Mouse (Mus musculus) lung, postnatal 0 days (tissue): ENCODE measurements around the gene 2010111I01Rik. TPM values are rescaled to one million over a fixed set of nuclear protein-coding genes. Genes with fewer than 3 reads are reported as not detected.

Source experiments
- ATAC-seq: fragments of 200-750 bp; cut with Nextera tagmentation; 2 replicates; pipeline ENCODE4 v1.8.0; 2017; ENCODE audit warnings: moderate library complexity
- DNase-seq: peaks from one replicate; pipeline ENCODE4 v3.0.0-alpha.2; 2016; ENCODE audit warnings: low spot score
- H3K27ac ChIP-seq: fragments of 300-500 bp; sonication (generic); 2 replicates; pipeline ENCODE4 v1.5.1; 2014; ENCODE audit warnings: antibody characterized with exemption, mild to moderate bottlenecking, low read length, mixed read lengths
- H3K27me3 ChIP-seq: fragments of 300-500 bp; sonication (generic); replicated peaks from 2 replicates; pipeline ENCODE4 v1.6.1; 2014; ENCODE audit warnings: low read length, mixed read lengths; ENCODE audit not compliant: insufficient read depth
- H3K36me3 ChIP-seq: fragments of 300-500 bp; sonication (generic); 2 replicates; pipeline ENCODE4 v1.6.1; 2014; ENCODE audit warnings: low read length, mixed read lengths; ENCODE audit not compliant: insufficient read depth
- H3K4me1 ChIP-seq: fragments of 300-500 bp; sonication (generic); 2 replicates; pipeline ENCODE4 v1.6.1; 2014; ENCODE audit warnings: antibody characterized with exemption, low read depth, low read length, mixed read lengths; ENCODE audit not compliant: insufficient read depth
- H3K4me2 ChIP-seq: fragments of 300-500 bp; sonication (generic); replicated peaks from 2 replicates; pipeline ENCODE4 v1.6.1; 2014; ENCODE audit warnings: low read depth, mild to moderate bottlenecking, low read length, moderate library complexity, mixed read lengths
- H3K4me3 ChIP-seq: fragments of 300-500 bp; sonication (generic); 2 replicates; pipeline ENCODE4 v1.5.1; 2014; ENCODE audit warnings: low read depth, low read length
- H3K9ac ChIP-seq: fragments of 300-500 bp; sonication (generic); replicated peaks from 2 replicates; pipeline ENCODE4 v1.6.1; 2014; ENCODE audit warnings: low read depth, mild to moderate bottlenecking
- H3K9me3 ChIP-seq: fragments of 300-500 bp; sonication (generic); 2 replicates; pipeline ENCODE4 v1.6.1; 2016; ENCODE audit warnings: low read length, mixed read lengths
- CTCF ChIP-seq: IDR thresholded peaks from 2 replicates; pipeline ENCODE4 v1.5.1; 2016; ENCODE audit warnings: antibody characterized with exemption, mild to moderate bottlenecking
- EP300 ChIP-seq: IDR thresholded peaks from 2 replicates; pipeline ENCODE4 v1.6.1; 2016; ENCODE audit warnings: antibody characterized with exemption, mild to moderate bottlenecking, control low read depth
- WGBS: fragments of 180-500 bp; shearing (Covaris S2); extraction: QIAGEN DNeasy Blood & Tissue Kit; methylation state at CpG from one replicate; pipeline ENCODE4 v1.1.7; 2014; 5-methylcytosine and 5-hydroxymethylcytosine counted together
- polyA plus RNA-seq: library from polyadenylated mRNA; unstranded; fragments of >200 nt; fragmentation: Nextera tagmentation; extraction: Ambion mirVana; gene quantifications from 2 replicates; pipeline ENCODE4 v1.2.1, GENCODE M21; 2015

2010111I01Rik gene
- polyA plus RNA-seq, 1 experiment from 2014 or later, result 130 TPM

DNA sequence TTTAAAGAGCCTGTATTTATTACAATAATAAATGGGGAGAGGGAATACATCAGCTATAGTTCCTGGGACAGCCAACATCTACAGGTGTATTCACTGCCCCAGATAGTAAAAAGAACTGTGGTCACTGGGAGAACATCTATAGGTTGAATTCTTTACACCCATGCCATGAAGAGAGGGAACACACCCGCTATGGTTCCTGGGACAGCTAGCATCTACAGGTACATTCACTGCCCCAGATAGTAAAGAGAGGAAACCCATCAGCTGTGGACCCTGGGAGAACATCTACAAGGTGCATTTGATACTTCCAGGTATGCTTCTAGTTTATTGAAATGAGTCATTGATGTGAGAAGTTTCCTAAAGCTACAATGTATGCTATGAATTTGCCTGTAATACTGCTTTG is 162.8 kb downstream of the 2010111I01Rik start:
- H3K9ac ChIP-seq, result no peak overlapping the region
- H3K27me3 ChIP-seq, result no peaks in the 10 kb centered on the region
- 91% methylated on average over 1 of the region's 1 CpGs for WGBS
- no peak overlapping the region for H3K27ac ChIP-seq
- no peak overlapping the region for H3K4me3 ChIP-seq
- no peaks in the 10 kb centered on the region for H3K4me1 ChIP-seq
- H3K9me3 ChIP-seq, result peaks cover 2% of the 10 kb centered on the region; the same call in 1 of the 2 replicates
- ATAC-seq (no peak), DNase-seq (no peak)
- H3K36me3 ChIP-seq, result no peaks in the 10 kb centered on the region
- no peak overlapping the region for H3K4me2 ChIP-seq
- TF ChIP-seq EP300, result no peak
- no peak for TF ChIP-seq CTCF

DNA sequence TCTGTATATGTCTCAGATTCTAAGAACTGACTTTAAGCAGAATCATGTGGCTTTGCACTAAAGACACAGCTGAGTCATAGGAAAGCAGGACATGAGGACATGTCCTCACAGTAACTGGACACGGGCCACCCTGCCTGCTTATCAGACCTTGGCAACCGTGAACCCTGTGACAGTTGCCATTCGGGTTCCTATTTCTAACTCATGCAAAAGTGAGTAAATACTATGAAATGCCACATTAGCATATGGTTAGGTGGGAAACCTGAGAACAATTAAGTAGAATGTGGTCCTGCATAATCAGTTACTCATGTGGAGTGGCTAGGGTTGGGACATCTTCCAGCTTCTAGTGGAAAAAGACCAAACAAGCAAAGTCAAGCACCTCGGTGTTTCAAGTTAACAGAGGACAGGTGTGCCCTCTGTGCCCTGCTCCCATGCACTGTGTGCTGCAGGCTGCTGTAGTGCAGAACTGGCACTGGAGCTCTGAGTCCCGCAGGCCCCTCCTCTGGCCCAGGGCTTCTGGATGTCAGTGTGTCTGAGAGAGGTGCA is 170.3 kb downstream of the 2010111I01Rik start:
- Histone ChIP-seq H3K9ac (no peak overlapping the region), H3K27ac (no peak overlapping the region), H3K4me3 (no peak overlapping the region), H3K4me1 (0 out of 2 replicates have a peak, but pooled peaks cover 5% of the 10 kb centered on the region), H3K27me3 (no peaks in the 10 kb centered on the region), H3K9me3 (no peaks in the 10 kb centered on the region), H3K4me2 (no peak overlapping the region), H3K36me3 (no peaks in the 10 kb centered on the region)
- 63% methylated on average over 5 of the region's 5 CpGs for WGBS
- ATAC-seq (peak; percentile 80), DNase-seq (peak; percentile 62)
- no peak for TF ChIP-seq CTCF
- TF ChIP-seq EP300, result 0 out of 2 replicates have a peak, but pooled peaks have one; percentile 27

DNA sequence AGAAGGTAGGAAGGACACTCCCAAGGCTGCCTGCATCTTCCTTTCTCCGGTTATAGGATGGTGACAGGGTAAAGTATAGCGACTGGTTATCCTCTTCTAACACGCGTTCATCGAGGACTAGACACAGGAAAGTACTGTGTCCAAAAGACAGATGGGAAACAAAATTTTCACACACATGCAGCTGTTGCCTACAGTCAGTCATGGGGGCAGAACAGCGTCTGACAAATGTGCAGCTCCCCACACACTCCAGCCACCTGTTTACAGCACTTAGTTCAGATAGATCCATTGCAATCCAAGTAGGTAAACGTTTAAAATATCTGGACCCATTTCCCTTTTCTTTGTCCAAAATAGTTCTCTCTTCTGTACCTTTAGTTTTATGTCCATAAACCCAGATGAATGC is 171.3 kb downstream of the 2010111I01Rik start:
- TF ChIP-seq EP300, result no peak
- no peak for TF ChIP-seq CTCF
- 84% methylated on average over 7 of the region's 7 CpGs for WGBS

DNA sequence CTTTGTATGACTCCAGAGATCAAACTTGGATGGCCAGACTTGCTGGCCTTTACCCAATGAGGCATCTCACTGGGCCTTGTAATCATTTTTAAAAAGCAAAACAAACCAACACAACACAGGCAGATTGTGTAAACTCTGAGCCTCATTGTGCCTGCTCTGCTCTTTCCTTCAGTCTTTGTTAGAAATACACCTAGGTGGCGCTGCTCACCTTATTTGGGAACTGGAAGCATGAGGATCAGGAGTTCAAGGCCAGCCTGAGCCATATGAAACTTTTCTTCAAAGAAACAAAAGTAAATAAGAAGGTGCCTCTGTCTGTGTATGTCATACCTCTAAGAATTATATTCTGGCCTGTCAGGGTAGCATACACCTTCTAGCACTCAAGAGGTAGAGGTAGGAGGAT is 172.1 kb downstream of the 2010111I01Rik start:
- Histone ChIP-seq H3K4me3 (no peak overlapping the region), H3K4me1 (0 out of 2 replicates have a peak, but pooled peaks cover 5% of the 10 kb centered on the region), H3K9ac (no peak overlapping the region), H3K36me3 (no peaks in the 10 kb centered on the region), H3K4me2 (no peak overlapping the region), H3K27ac (no peak overlapping the region), H3K27me3 (no peaks in the 10 kb centered on the region), H3K9me3 (no peaks in the 10 kb centered on the region)
- TF ChIP-seq EP300 (no peak), CTCF (peak; percentile 58)
- DNase-seq (no peak), ATAC-seq (no peak)
- WGBS, result 76% methylated on average over 1 of the region's 1 CpGs

More for the DNA sequence above, 171.3 kb downstream of the 2010111I01Rik start:
- Histone ChIP-seq H3K36me3 (no peaks in the 10 kb centered on the region), H3K9ac (no peak overlapping the region), H3K27ac (no peak overlapping the region), H3K4me3 (no peak overlapping the region), H3K4me1 (0 out of 2 replicates have a peak, but pooled peaks cover 5% of the 10 kb centered on the region), H3K27me3 (no peaks in the 10 kb centered on the region), H3K9me3 (no peaks in the 10 kb centered on the region), H3K4me2 (no peak overlapping the region)
- DNase-seq (no peak), ATAC-seq (no peak)

DNA sequence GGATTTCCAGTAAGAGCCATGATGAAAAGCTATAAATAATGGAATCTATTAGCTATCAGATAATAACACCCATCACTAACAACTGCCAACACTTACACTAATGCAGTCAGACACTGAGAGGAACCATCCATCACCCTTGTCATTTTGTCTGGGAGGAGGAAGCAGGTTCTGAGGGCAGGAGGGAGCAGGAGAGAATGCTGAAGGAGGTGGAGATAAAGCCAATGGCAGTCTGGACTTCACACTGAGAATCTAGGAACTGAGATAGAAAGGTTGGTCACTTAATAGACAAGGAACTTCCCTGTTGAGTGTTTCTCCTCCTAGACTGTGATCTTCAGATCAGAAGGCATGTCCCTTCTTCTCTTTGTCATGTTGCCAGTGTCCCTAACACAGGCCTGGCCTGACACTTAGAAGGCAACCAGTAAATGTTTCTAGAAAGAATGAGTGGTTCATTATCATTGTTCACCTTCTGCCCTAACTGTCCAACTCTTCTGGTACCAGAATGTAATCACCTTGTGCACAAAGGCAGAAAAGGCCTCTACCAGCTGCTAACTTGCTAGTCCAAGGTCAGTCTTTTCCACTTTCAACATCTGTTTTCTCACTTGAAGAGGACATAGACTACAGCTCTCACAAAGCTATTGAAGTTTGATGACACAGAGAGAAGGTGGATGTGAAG is 173.8 kb downstream of the 2010111I01Rik start:
- no peak overlapping the region for H3K9ac ChIP-seq
- H3K4me3 ChIP-seq, result no peak overlapping the region
- no peak for DNase-seq
- no peak for ATAC-seq
- no peak overlapping the region for H3K27ac ChIP-seq
- no peaks in the 10 kb centered on the region for H3K27me3 ChIP-seq
- no peak overlapping the region for H3K4me2 ChIP-seq
- 0 out of 2 replicates have a peak, but pooled peaks cover 5% of the 10 kb centered on the region for H3K4me1 ChIP-seq
- H3K36me3 ChIP-seq, result no peaks in the 10 kb centered on the region
- H3K9me3 ChIP-seq, result no peaks in the 10 kb centered on the region
- TF ChIP-seq CTCF, result no peak
- TF ChIP-seq EP300, result no peak

DNA sequence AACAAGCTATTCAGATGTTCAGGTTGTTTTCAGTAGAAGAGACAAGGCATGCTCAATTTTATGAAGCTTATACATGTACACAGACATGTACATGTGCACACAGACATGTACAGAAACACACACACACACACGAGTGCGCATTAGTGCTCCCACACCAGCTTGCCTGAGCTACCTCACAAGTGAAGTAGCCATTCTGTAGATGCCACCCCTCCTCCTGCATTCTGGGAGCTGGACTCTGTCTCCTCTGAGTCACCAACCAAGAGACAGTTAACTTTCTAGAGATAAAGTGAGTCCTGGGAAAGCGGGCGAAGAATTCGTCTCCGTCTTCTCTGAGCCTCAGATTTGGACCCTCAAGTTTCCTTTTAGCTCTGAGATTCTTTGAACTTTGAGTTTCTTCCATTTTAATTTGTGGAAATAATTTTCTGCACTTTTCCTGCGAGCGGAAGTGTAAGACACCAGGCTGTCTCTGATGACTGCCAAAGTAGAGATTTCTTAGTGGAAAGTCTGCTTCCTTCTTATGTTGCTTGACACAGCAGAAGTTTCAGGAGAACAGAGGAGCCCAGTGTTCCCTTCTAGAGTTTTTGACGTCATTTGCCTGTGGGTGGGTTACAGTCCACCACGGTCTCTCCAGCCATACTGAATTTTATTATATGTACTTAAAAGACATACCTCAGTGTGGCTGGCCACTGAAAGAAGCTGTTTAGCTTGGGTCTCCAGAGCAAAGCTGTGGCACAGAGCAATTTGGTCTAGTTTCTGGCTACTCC is 175.0 kb downstream of the 2010111I01Rik start:
- Histone ChIP-seq H3K27me3 (no peaks in the 10 kb centered on the region), H3K27ac (no peak overlapping the region), H3K9me3 (no peaks in the 10 kb centered on the region), H3K9ac (no peak overlapping the region), H3K4me3 (no peak overlapping the region), H3K4me2 (no peak overlapping the region), H3K36me3 (no peaks in the 10 kb centered on the region), H3K4me1 (0 out of 2 replicates have a peak, but pooled peaks cover 5% of the 10 kb centered on the region)
- ATAC-seq (no peak), DNase-seq (no peak)
- 77% methylated on average over 10 of the region's 10 CpGs for WGBS
- TF ChIP-seq EP300 (no peak), CTCF (no peak)
